Mouse (Mus musculus): Measurements from ENCODE around the gene Ascl2. TPM values are rescaled to one million over a fixed set of nuclear protein-coding genes. Genes with fewer than 3 reads are reported as not detected.
A peak's percentile ranks its signal among the peaks of the same experiment; 100 is the strongest.

The Ascl2 gene
- polyA plus RNA-seq (2012; rRNA removed) = 0.11 and 0.30 TPM in 2 replicates

- TF ChIP-seq POLR2A (IDR thresholded peaks at IDR 0.05; ENCODE audit: low read depth, low read length) (no peak), CTCF (conservative IDR thresholded peaks at IDR 0.05; ENCODE audit: insufficient read depth, insufficient read length, low read depth, low read length) (no peak)
- Histone ChIP-seq H3K27ac (ENCODE audit: insufficient read depth, low read depth, low read length) (no peak within 1 kb of the TSS), H3K4me3 (ENCODE audit: insufficient read depth, low read depth, low read length) (peak within 1 kb of the TSS; percentile 38; the same call in 1 of the 2 replicates), H3K36me3 (ENCODE audit: control insufficient read depth, insufficient read depth, low read length) (no peaks in the 10 kb centered on the region), H3K4me1 (ENCODE audit: control insufficient read depth, insufficient read depth, low read length) (peaks cover 7% of the 10 kb centered on the region; the same call in 1 of the 2 replicates), H3K27me3 (replicated peaks; ENCODE audit: control insufficient read depth, insufficient read depth, low read length) (peaks cover 1% of the 10 kb centered on the region; the same call in 1 of the 2 replicates)
- DNase-seq = no peak
- WGBS = under 1% methylated on average over 51 of the region's 51 CpGs
Measured at GRCm38 (mm10) chr7:142968809-142969511, at the start of gene Ascl2. TSS of gene Ascl2 (minus strand) at chr7:142969264.

GRCm38 (mm10) chr7:143017181-143017580 lies 48.1 kb upstream of the Ascl2 start:
- WGBS = 71% methylated on average over 4 of the region's 4 CpGs
- no peaks in the 10 kb centered on the region for H3K27me3 ChIP-seq (replicated peaks; ENCODE audit: control insufficient read depth, insufficient read depth, low read length)
- no peak for DNase-seq
- H3K36me3 ChIP-seq (ENCODE audit: control insufficient read depth, insufficient read depth, low read length) = no peaks in the 10 kb centered on the region
- no peak for TF ChIP-seq CTCF (conservative IDR thresholded peaks at IDR 0.05; ENCODE audit: insufficient read depth, insufficient read length, low read depth, low read length)
- TF ChIP-seq POLR2A (IDR thresholded peaks at IDR 0.05; ENCODE audit: low read depth, low read length) = no peak
- no peak overlapping the region for H3K27ac ChIP-seq (ENCODE audit: insufficient read depth, low read depth, low read length)
- H3K4me3 ChIP-seq (ENCODE audit: insufficient read depth, low read depth, low read length) = no peak overlapping the region
- peaks cover 2% of the 10 kb centered on the region; the same call in 1 of the 2 replicates for H3K4me1 ChIP-seq (ENCODE audit: control insufficient read depth, insufficient read depth, low read length)

GRCm38 (mm10) chr7:143016424-143017142 lies 47.5 kb upstream of the Ascl2 start:
- TF ChIP-seq POLR2A (IDR thresholded peaks at IDR 0.05; ENCODE audit: low read depth, low read length) (no peak), CTCF (conservative IDR thresholded peaks at IDR 0.05; ENCODE audit: insufficient read depth, insufficient read length, low read depth, low read length) (no peak)
- Histone ChIP-seq H3K4me1 (ENCODE audit: control insufficient read depth, insufficient read depth, low read length) (peaks cover 2% of the 10 kb centered on the region; the same call in 1 of the 2 replicates), H3K36me3 (ENCODE audit: control insufficient read depth, insufficient read depth, low read length) (no peaks in the 10 kb centered on the region), H3K27me3 (replicated peaks; ENCODE audit: control insufficient read depth, insufficient read depth, low read length) (no peaks in the 10 kb centered on the region), H3K27ac (ENCODE audit: insufficient read depth, low read depth, low read length) (peak overlapping the region; percentile 44), H3K4me3 (ENCODE audit: insufficient read depth, low read depth, low read length) (no peak overlapping the region)
- peak; percentile 27 for DNase-seq
- 43% methylated on average over 9 of the region's 9 CpGs for WGBS

- DNase-seq = peak; percentile 88
- Histone ChIP-seq H3K27ac (ENCODE audit: insufficient read depth, low read depth, low read length) (peak overlapping the region; percentile 44), H3K36me3 (ENCODE audit: control insufficient read depth, insufficient read depth, low read length) (no peaks in the 10 kb centered on the region), H3K27me3 (replicated peaks; ENCODE audit: control insufficient read depth, insufficient read depth, low read length) (no peaks in the 10 kb centered on the region), H3K4me1 (ENCODE audit: control insufficient read depth, insufficient read depth, low read length) (peaks cover 2% of the 10 kb centered on the region; the same call in 1 of the 2 replicates), H3K4me3 (ENCODE audit: insufficient read depth, low read depth, low read length) (no peak overlapping the region)
- TF ChIP-seq POLR2A (IDR thresholded peaks at IDR 0.05; ENCODE audit: low read depth, low read length) (no peak), CTCF (conservative IDR thresholded peaks at IDR 0.05; ENCODE audit: insufficient read depth, insufficient read length, low read depth, low read length) (no peak)
- 6% methylated on average over 1 of the region's 1 CpGs for WGBS
Measured at GRCm38 (mm10) chr7:143015755-143016423, 46.8 kb upstream of the Ascl2 start.

GRCm38 (mm10) chr7:143014862-143015659 lies 46.0 kb upstream of the Ascl2 start:
- peak; percentile 35 for DNase-seq
- no peak overlapping the region for H3K27ac ChIP-seq (ENCODE audit: insufficient read depth, low read depth, low read length)
- 69% methylated on average over 7 of the region's 7 CpGs for WGBS
- H3K4me3 ChIP-seq (ENCODE audit: insufficient read depth, low read depth, low read length) = no peak overlapping the region
- no peaks in the 10 kb centered on the region for H3K27me3 ChIP-seq (replicated peaks; ENCODE audit: control insufficient read depth, insufficient read depth, low read length)
- H3K4me1 ChIP-seq (ENCODE audit: control insufficient read depth, insufficient read depth, low read length) = peaks cover 2% of the 10 kb centered on the region; the same call in 1 of the 2 replicates
- no peaks in the 10 kb centered on the region for H3K36me3 ChIP-seq (ENCODE audit: control insufficient read depth, insufficient read depth, low read length)
- TF ChIP-seq POLR2A (IDR thresholded peaks at IDR 0.05; ENCODE audit: low read depth, low read length) (no peak), CTCF (conservative IDR thresholded peaks at IDR 0.05; ENCODE audit: insufficient read depth, insufficient read length, low read depth, low read length) (no peak)

- no peak for TF ChIP-seq CTCF (conservative IDR thresholded peaks at IDR 0.05; ENCODE audit: insufficient read depth, insufficient read length, low read depth, low read length)
- TF ChIP-seq POLR2A (IDR thresholded peaks at IDR 0.05; ENCODE audit: low read depth, low read length) = no peak
- Histone ChIP-seq H3K27me3 (replicated peaks; ENCODE audit: control insufficient read depth, insufficient read depth, low read length) (no peaks in the 10 kb centered on the region), H3K4me1 (ENCODE audit: control insufficient read depth, insufficient read depth, low read length) (peaks cover 10% of the 10 kb centered on the region), H3K36me3 (ENCODE audit: control insufficient read depth, insufficient read depth, low read length) (no peaks in the 10 kb centered on the region), H3K27ac (ENCODE audit: insufficient read depth, low read depth, low read length) (no peak overlapping the region), H3K4me3 (ENCODE audit: insufficient read depth, low read depth, low read length) (no peak overlapping the region)
- DNase-seq = peak; percentile 36
- WGBS = 73% methylated on average over 8 of the region's 8 CpGs
Measured at GRCm38 (mm10) chr7:143013420-143014178, 44.5 kb upstream of the Ascl2 start.
